Comparison of ENCODE assay signal across 8 mouse cellular contexts in the genomic region with DNA sequence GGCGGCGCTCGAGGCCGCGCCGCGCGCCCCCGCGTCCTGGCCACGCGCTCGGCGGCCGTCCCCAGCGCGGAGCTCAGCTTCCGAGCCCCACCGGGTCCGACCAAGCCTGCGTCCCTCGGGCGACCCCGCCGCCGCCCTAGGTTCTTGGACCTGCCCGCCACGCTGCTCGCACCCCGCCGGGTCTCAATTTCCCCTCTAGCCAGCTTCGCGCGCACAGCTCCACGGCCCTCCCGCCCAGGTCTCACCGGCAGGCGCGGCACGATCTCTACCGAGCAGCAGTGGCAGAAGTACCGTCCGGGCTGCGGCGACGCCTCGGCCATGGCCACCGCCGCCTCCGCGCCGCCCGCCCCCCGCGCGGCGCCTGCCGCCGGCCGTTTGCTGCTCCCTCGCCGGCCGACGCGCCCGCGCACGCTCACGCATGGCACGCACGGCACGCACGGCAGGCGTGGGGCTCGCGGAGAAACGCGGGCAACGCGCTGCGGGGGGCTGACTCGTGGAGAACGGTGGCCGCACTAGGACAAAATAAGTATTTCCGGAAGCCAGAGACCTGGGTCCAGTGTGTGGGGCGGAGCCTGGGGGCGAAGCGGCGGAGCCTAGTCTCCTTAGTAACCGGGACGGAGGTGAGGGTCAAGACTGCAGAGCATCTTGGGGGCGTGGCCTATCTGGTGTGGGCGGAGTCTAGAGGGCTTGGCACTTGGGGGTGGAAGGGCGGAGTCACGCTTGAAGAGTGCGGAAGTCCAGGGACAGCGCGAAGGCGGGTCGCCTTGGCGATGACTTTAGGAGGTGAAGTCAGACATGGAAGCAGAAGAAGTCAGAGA. TPM values are rescaled to one million over a fixed set of nuclear protein-coding genes. Genes with fewer than 3 reads are reported as not detected.
DNase-seq lines count a peak whose midpoint lies in the region; ATAC-seq and TF ChIP-seq lines count a peak whose summit lies in the region.

A gene (minus strand): TSS at position 445 of the 818 bp plus-strand sequence.

- WGBS in forebrain, embryonic 12.5 days, result 1% methylated on average over 98 of the region's 101 CpGs
- WGBS in heart, postnatal 0 days, result under 1% methylated on average over 95 of the region's 101 CpGs
- under 1% methylated on average over 96 of the region's 101 CpGs for WGBS in liver, embryonic 16.5 days (ENCODE audit: insufficient replicate concordance)
- under 1% methylated on average over 87 of the region's 101 CpGs for WGBS in neural tube, embryonic 13.5 days

- TF ChIP-seq CTCF in E14TG2a.4 (conservative IDR thresholded peaks at IDR 0.05; ENCODE audit: low read length), result no peak
- TF ChIP-seq CTCF in heart, postnatal 0 days (IDR thresholded peaks at IDR 0.05; ENCODE audit: low read depth), result no peak
- TF ChIP-seq CTCF in testis, adult 2 months (IDR thresholded peaks at IDR 0.05; ENCODE audit: control insufficient read depth, insufficient read depth, insufficient replicate concordance, low read depth, low read length), result no peak

- peak; percentile 35 for TF ChIP-seq POLR2A in testis, adult 2 months (IDR thresholded peaks at IDR 0.05; ENCODE audit: control insufficient read depth, low read depth, low read length)

- H3K9me3 ChIP-seq in E14TG2a.4 (ENCODE audit: low read length), result no peaks in the 10 kb centered on the region
- H3K9me3 ChIP-seq in forebrain, embryonic 12.5 days, result no peaks in the 10 kb centered on the region
- no peaks in the 10 kb centered on the region for H3K9me3 ChIP-seq in heart, postnatal 0 days (replicated peaks; ENCODE audit: control insufficient read depth, low read length)
- no peaks in the 10 kb centered on the region for H3K9me3 ChIP-seq in liver, embryonic 16.5 days (replicated peaks; ENCODE audit: control insufficient read depth, low read length)
- H3K9me3 ChIP-seq in neural tube, embryonic 13.5 days, result no peaks in the 10 kb centered on the region

- peak within 1 kb of the TSS; percentile 96 for H3K4me3 ChIP-seq in E14TG2a.4 (replicated peaks; ENCODE audit: low read length)
- peak within 1 kb of the TSS; percentile 94 for H3K4me3 ChIP-seq in forebrain, embryonic 12.5 days (replicated peaks)
- H3K4me3 ChIP-seq in heart, postnatal 0 days (ENCODE audit: low read depth, low read length), result peak within 1 kb of the TSS; percentile 88
- H3K4me3 ChIP-seq in liver, embryonic 16.5 days (ENCODE audit: low read depth, low read length), result peak within 1 kb of the TSS; percentile 95
- H3K4me3 ChIP-seq in neural tube, embryonic 13.5 days, result peak within 1 kb of the TSS; percentile 95
- peak within 1 kb of the TSS; percentile 90 for H3K4me3 ChIP-seq in testis, adult 2 months (ENCODE audit: control insufficient read depth, low read depth, low read length)

- H3K36me3 ChIP-seq in E14TG2a.4 (ENCODE audit: insufficient read depth, low read length), result peaks cover 41% of the 10 kb centered on the region
- peaks cover 9% of the 10 kb centered on the region for H3K36me3 ChIP-seq in forebrain, embryonic 12.5 days (replicated peaks)
- H3K36me3 ChIP-seq in heart, postnatal 0 days (replicated peaks; ENCODE audit: control insufficient read depth, insufficient read depth, low read length), result peaks cover 6% of the 10 kb centered on the region
- peaks cover 4% of the 10 kb centered on the region for H3K36me3 ChIP-seq in liver, embryonic 16.5 days (ENCODE audit: control insufficient read depth, insufficient read depth)
- peaks cover 11% of the 10 kb centered on the region for H3K36me3 ChIP-seq in neural tube, embryonic 13.5 days
- no peaks in the 10 kb centered on the region; the same call in 1 of the 2 replicates for H3K36me3 ChIP-seq in testis, adult 2 months (ENCODE audit: control insufficient read depth, insufficient read depth, low read length)

- H3K27ac ChIP-seq in forebrain, embryonic 12.5 days, result peak within 1 kb of the TSS; percentile 92
- peak within 1 kb of the TSS; percentile 91 for H3K27ac ChIP-seq in heart, postnatal 0 days (ENCODE audit: low read depth)
- peak within 1 kb of the TSS; percentile 88 for H3K27ac ChIP-seq in liver, embryonic 16.5 days (ENCODE audit: low read length)
- peak within 1 kb of the TSS; percentile 94 for H3K27ac ChIP-seq in neural tube, embryonic 13.5 days (replicated peaks)
- peak within 1 kb of the TSS; percentile 95 for H3K27ac ChIP-seq in testis, adult 2 months (ENCODE audit: control insufficient read depth, insufficient read depth, low read depth, low read length)

- TF ChIP-seq EP300 in heart, postnatal 0 days (IDR thresholded peaks at IDR 0.05; ENCODE audit: low read depth), result no peak

- peak; percentile 90 for ATAC-seq in forebrain, embryonic 12.5 days (ENCODE audit: low FRiP score)
- peak; percentile 93 for ATAC-seq in heart, postnatal 0 days (ENCODE audit: insufficient read depth, low read depth)
- peak; percentile 91 for ATAC-seq in liver, embryonic 16.5 days (ENCODE audit: low read depth)
- peak; percentile 92 for ATAC-seq in neural tube, embryonic 13.5 days (ENCODE audit: low read depth)

- peaks cover 9% of the 10 kb centered on the region for H3K27me3 ChIP-seq in E14TG2a.4 (ENCODE audit: insufficient read depth, low read length)
- H3K27me3 ChIP-seq in forebrain, embryonic 12.5 days, result 0 out of 2 replicates have a peak, but pooled peaks cover 3% of the 10 kb centered on the region
- no peaks in the 10 kb centered on the region for H3K27me3 ChIP-seq in heart, postnatal 0 days (ENCODE audit: control insufficient read depth, insufficient read depth, low read length)
- H3K27me3 ChIP-seq in liver, embryonic 16.5 days (ENCODE audit: control insufficient read depth, insufficient read depth, low read depth, low read length), result no peaks in the 10 kb centered on the region
- H3K27me3 ChIP-seq in neural tube, embryonic 13.5 days, result no peaks in the 10 kb centered on the region
- no peaks in the 10 kb centered on the region for H3K27me3 ChIP-seq in testis, adult 2 months (ENCODE audit: control insufficient read depth, insufficient read depth, low read length)

- H3K9ac ChIP-seq in forebrain, embryonic 12.5 days, result peak within 1 kb of the TSS; percentile 93
- peak within 1 kb of the TSS; percentile 87 for H3K9ac ChIP-seq in heart, postnatal 0 days (replicated peaks; ENCODE audit: low read depth, low read length)
- H3K9ac ChIP-seq in liver, embryonic 16.5 days (ENCODE audit: low read depth, low read length), result peak within 1 kb of the TSS; percentile 93
- H3K9ac ChIP-seq in neural tube, embryonic 13.5 days, result peak within 1 kb of the TSS; percentile 96

- peak; percentile 100 for DNase-seq in c-Kit-positive CD71-positive TER-119-positive erythroid progenitor cells, embryonic 14.5 days (ENCODE audit: low spot score)
- peak; percentile 98 for DNase-seq in heart, postnatal 0 days (ENCODE audit: low spot score)
- peak; percentile 100 for DNase-seq in kidney, postnatal 4 days

- H3K4me2 ChIP-seq in forebrain, embryonic 12.5 days, result peak within 1 kb of the TSS; percentile 94
- peak within 1 kb of the TSS; percentile 77 for H3K4me2 ChIP-seq in heart, postnatal 0 days (ENCODE audit: low read depth, low read length)
- H3K4me2 ChIP-seq in liver, embryonic 16.5 days (ENCODE audit: low read depth, low read length), result peak within 1 kb of the TSS; percentile 84
- peak within 1 kb of the TSS; percentile 96 for H3K4me2 ChIP-seq in neural tube, embryonic 13.5 days

- peaks cover 55% of the 10 kb centered on the region for H3K4me1 ChIP-seq in E14TG2a.4 (replicated peaks; ENCODE audit: low read depth, low read length)
- peaks cover 31% of the 10 kb centered on the region for H3K4me1 ChIP-seq in forebrain, embryonic 12.5 days
- H3K4me1 ChIP-seq in heart, postnatal 0 days (ENCODE audit: control insufficient read depth, insufficient read depth), result peaks cover 31% of the 10 kb centered on the region
- peaks cover 27% of the 10 kb centered on the region for H3K4me1 ChIP-seq in liver, embryonic 16.5 days (ENCODE audit: control insufficient read depth, low read depth, low read length)
- peaks cover 40% of the 10 kb centered on the region for H3K4me1 ChIP-seq in neural tube, embryonic 13.5 days (replicated peaks)
- peaks cover 12% of the 10 kb centered on the region for H3K4me1 ChIP-seq in testis, adult 2 months (ENCODE audit: control insufficient read depth, insufficient read depth, low read length)

RNA-seq across cellular contexts. Expression of the gene that starts here (rescaled TPM):
- polyA plus RNA-seq in forebrain, embryonic 12.5 days (2016; fragmentation: Nextera tagmentation; extraction: Ambion mirVana), result 96.8 and 103 TPM in 2 replicates
- 38.6 and 67.5 TPM in 2 replicates for total RNA-seq in heart, postnatal 0 days (2014; rRNA removed; ENCODE audit: low replicate concordance)
- 35.9 and 37.6 TPM in 2 replicates for polyA plus RNA-seq in heart, postnatal 0 days (2015; fragmentation: Nextera tagmentation; extraction: Ambion mirVana)
- polyA plus RNA-seq in liver, embryonic 16.5 days (2015; fragmentation: Nextera tagmentation; extraction: Ambion mirVana), result 17.4 and 26.2 TPM in 2 replicates
- 96.2 and 98.5 TPM in 2 replicates for polyA plus RNA-seq in neural tube, embryonic 13.5 days (2015; fragmentation: Nextera tagmentation; extraction: Ambion mirVana)
- 989 and 1,153 TPM in 2 replicates for polyA plus RNA-seq in testis, adult 2 months (2012; rRNA removed)

Comparison
In these comparisons a context has a peak if more than half of its experiments do, and no peak if none do; other contexts are left out.
1. Peak in every context shown above with its lines: DNase-seq, ATAC-seq, H3K4me3 ChIP-seq and H3K27ac ChIP-seq.